Mouse (Mus musculus) forebrain, postnatal 0 days (tissue): ENCODE results near the gene Asphd1. TPM values are rescaled to one million over a fixed set of nuclear protein-coding genes. Genes with fewer than 3 reads are reported as not detected.

Source experiments
- ATAC-seq: fragments of 200-750 bp; cut with Nextera tagmentation; 2 replicates; pipeline ENCODE4 v1.8.0; 2017; ENCODE audit warnings: mild to moderate bottlenecking, moderate library complexity
- DNase-seq: peaks from one replicate; pipeline ENCODE4 v3.0.0-alpha.2; 2015
- H3K27ac ChIP-seq: fragments of 300-500 bp; sonication (generic); 2 replicates; pipeline ENCODE4 v1.5.1; 2014; ENCODE audit warnings: low read depth, mild to moderate bottlenecking, antibody characterized with exemption, low read length, moderate library complexity, mixed read lengths
- H3K27me3 ChIP-seq: fragments of 300-500 bp; sonication (generic); 2 replicates; pipeline ENCODE4 v1.6.1; 2014; ENCODE audit warnings: mild to moderate bottlenecking, low read length, mixed read lengths; ENCODE audit not compliant: insufficient read depth
- H3K36me3 ChIP-seq: fragments of 300-500 bp; sonication (generic); 2 replicates; pipeline ENCODE4 v1.6.1; 2014; ENCODE audit warnings: mild to moderate bottlenecking, moderate library complexity; ENCODE audit not compliant: insufficient read depth
- H3K4me1 ChIP-seq: fragments of 300-500 bp; sonication (generic); 2 replicates; pipeline ENCODE4 v1.6.1; 2014; ENCODE audit warnings: antibody characterized with exemption; ENCODE audit not compliant: insufficient read depth
- H3K4me2 ChIP-seq: fragments of 300-500 bp; sonication (generic); 2 replicates; pipeline ENCODE4 v1.6.1; 2014; ENCODE audit warnings: low read depth, mild to moderate bottlenecking, moderate library complexity
- H3K4me3 ChIP-seq: fragments of 300-500 bp; sonication (generic); 2 replicates; pipeline ENCODE4 v1.5.1; 2014; ENCODE audit warnings: low read depth, low read length, mixed read lengths
- H3K9ac ChIP-seq: fragments of 300-500 bp; sonication (generic); 2 replicates; pipeline ENCODE4 v1.6.1; 2014; ENCODE audit warnings: mild to moderate bottlenecking
- H3K9me3 ChIP-seq: fragments of 300-500 bp; sonication (generic); 2 replicates; pipeline ENCODE4 v1.6.1; 2016; ENCODE audit warnings: low read length
- CTCF ChIP-seq: sonication (generic); IDR thresholded peaks from 2 replicates; pipeline ENCODE4 v1.5.1; 2016; ENCODE audit warnings: antibody characterized with exemption, control low read depth, low read depth
- WGBS: fragments of 180-500 bp; shearing (Covaris S2); extraction: QIAGEN DNeasy Blood & Tissue Kit; methylation state at CpG from one replicate; pipeline ENCODE4 v1.1.7; 2014; 5-methylcytosine and 5-hydroxymethylcytosine counted together
- polyA plus RNA-seq: library from polyadenylated mRNA; unstranded; fragments of >200 nt; fragmentation: Nextera tagmentation; extraction: Ambion mirVana; gene quantifications from 2 replicates; pipeline ENCODE4 v1.2.1, GENCODE M21; 2015
- total RNA-seq: library from RNA; depleted of rRNA; stranded (reverse); fragments of >200 nt; gene quantifications from 2 replicates; pipeline ENCODE4 v1.2.3, GENCODE M21; 2014

The Asphd1 gene
- total and polyA plus RNA-seq, 2 experiments from 2014 or later, result 13.6 to 37.2 TPM

DNA sequence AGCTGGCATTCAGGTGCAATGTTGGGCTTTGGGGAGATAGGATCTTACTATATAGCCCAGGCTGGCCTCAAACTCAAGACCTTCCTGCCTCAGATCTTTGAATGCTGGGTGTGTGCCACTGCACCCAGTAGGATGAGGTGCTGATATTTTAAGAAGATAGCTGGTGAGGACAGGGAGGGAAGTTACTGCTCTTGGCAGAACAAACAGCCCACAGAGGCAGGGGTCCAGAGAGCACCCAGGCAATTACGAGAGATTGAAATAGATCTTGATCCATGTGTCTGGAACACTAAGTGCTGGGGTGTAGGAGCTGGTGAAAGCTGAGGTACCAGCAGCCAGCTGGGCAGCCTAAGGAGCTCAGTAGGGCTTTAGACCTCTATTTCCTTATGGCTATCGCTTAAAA lies 32.2 kb upstream of the Asphd1 start:
- peaks cover 36% of the 10 kb centered on the region for H3K36me3 ChIP-seq
- no peak overlapping the region for H3K4me3 ChIP-seq
- no peak overlapping the region for H3K9ac ChIP-seq
- H3K4me2 ChIP-seq, result no peak overlapping the region
- H3K4me1 ChIP-seq, result 0 out of 2 replicates have a peak, but pooled peaks cover 7% of the 10 kb centered on the region
- H3K27ac ChIP-seq, result no peak overlapping the region
- no peak for DNase-seq
- ATAC-seq, result no peak
- no peaks in the 10 kb centered on the region for H3K27me3 ChIP-seq
- TF ChIP-seq CTCF, result no peak
- H3K9me3 ChIP-seq, result no peaks in the 10 kb centered on the region
- 93% methylated on average over 2 of the region's 2 CpGs for WGBS

DNA sequence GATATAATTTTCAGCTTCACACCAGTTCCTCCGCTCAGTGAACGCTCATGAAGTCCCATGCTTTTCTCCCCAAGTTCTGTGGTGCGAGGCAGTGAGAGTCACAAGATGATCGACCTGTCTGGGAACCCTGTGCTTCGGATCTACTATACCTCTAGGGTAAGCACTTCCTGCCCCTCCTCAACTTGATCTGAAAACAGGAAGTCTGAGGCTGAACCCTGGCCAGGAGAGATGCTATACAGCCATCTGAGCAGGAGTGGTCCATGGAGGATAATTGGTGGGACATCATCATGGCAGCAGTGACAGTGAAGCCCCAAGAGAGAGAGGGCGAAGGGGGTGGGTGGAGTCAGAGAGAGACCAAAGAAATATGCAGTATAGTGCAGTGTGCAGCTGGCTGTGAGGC lies 29.5 kb upstream of the Asphd1 start:
- DNase-seq, result no peak
- Histone ChIP-seq H3K4me2 (no peak overlapping the region), H3K9me3 (no peaks in the 10 kb centered on the region), H3K36me3 (peaks cover 36% of the 10 kb centered on the region), H3K4me3 (no peak overlapping the region), H3K9ac (no peak overlapping the region), H3K27me3 (no peaks in the 10 kb centered on the region), H3K27ac (no peak overlapping the region), H3K4me1 (0 out of 2 replicates have a peak, but pooled peaks cover 4% of the 10 kb centered on the region)
- TF ChIP-seq CTCF, result no peak
- ATAC-seq, result no peak
- WGBS, result 98% methylated on average over 6 of the region's 6 CpGs

DNA sequence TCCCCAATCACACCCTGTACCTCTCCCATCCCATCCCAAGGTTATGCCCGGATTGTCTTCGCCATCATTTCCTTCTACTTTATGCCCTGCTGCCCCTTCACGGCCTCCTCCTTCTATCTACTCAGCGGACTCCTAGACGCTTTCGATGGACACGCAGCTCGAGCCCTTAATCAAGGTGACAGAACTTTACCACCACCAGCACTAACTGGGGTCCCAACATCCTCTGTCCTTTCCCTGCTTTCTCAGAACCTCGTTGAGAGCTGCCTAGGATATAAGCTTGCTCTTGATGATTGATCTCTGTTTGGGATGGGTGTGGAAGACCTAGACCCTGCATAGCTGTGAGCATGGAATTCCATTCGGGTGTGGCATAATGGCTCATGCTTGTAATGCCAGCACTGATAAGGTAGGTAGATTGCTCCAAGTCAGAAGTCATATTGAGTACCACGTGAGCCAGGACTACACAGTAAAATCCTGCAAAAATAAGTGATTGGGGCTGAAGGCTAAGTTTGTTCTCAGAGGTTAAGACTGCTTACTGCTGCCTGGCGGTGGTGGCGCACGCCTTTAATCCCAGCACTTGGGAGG lies 27.6 kb upstream of the Asphd1 start:
- Histone ChIP-seq H3K36me3 (peaks cover 39% of the 10 kb centered on the region), H3K9ac (peak overlapping the region; percentile 99), H3K27me3 (no peaks in the 10 kb centered on the region), H3K27ac (peak overlapping the region; percentile 99), H3K4me2 (peak overlapping the region; percentile 90), H3K4me1 (0 out of 2 replicates have a peak, but pooled peaks cover 4% of the 10 kb centered on the region), H3K4me3 (peak overlapping the region; percentile 95), H3K9me3 (no peaks in the 10 kb centered on the region)
- ATAC-seq (no peak), DNase-seq (peak; percentile 12)
- 28% methylated on average over 14 of the region's 14 CpGs for WGBS
- no peak for TF ChIP-seq CTCF

DNA sequence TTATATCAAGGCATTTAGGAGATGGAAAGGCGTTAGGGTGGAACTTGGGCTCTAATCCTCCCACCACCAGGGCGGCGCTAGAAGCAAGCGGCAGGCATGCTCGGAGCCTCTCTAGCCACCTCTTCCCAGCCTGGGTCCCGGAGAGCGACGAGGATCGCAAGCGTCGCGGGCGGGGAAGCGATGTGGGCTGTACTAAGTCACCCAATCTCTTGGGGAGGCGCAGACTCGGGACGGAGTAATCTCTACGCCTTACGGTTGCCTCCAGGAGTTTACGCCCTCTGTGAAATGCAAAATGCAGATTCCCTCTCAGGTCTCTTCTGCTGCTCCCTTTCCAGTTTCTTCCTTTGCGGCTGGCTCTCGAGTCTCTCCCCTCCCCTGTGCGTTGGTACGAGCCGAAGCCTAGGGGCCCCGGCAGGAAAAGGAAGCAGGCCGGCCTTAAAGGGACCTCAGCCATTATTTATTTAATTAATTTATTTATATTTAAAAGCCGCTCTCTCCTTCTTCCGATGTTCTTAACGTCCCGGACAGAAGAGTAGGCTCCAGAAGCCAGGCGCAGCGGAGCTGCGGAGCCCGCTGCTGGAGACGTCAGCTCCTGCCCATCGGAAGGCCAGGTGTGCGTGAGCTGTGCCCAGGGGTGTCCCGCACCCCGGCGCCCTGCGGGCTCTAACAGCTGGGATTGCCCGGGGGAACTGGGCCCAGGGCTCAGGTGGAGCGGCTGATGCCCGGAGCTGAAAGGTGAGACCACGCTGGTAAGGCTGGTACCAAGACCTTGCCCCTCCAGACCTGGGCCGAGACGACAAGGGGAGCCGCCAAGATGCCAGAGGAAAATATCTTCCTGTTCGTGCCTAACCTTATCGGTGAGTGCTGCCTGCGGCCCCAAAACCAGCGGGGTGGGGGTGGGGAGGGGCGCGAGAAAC lies 26.8 kb upstream of the Asphd1 start, which contains the start of gene Cdiptos:
Gene Cdiptos, minus strand, starts transcription at position 149 of the 917 bp plus-strand sequence.
- 1% methylated on average over 55 of the region's 55 CpGs for WGBS
- Histone ChIP-seq H3K36me3 (peaks cover 34% of the 10 kb centered on the region), H3K4me2 (peak within 1 kb of the TSS; percentile 90), H3K4me1 (0 out of 2 replicates have a peak, but pooled peaks cover 4% of the 10 kb centered on the region), H3K9me3 (no peaks in the 10 kb centered on the region), H3K27ac (peak within 1 kb of the TSS; percentile 99), H3K4me3 (peak within 1 kb of the TSS; percentile 95), H3K27me3 (no peaks in the 10 kb centered on the region), H3K9ac (peak within 1 kb of the TSS; percentile 99)
- ATAC-seq (peak; percentile 98), DNase-seq (peak; percentile 99)
- TF ChIP-seq CTCF, result peak; percentile 99

DNA sequence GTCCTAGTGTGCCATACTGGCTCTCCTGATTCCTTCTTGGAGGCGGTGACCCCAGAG lies 26.3 kb upstream of the Asphd1 start, which contains the start of gene Cdipt:
Gene Cdipt, plus strand, starts transcription at position 22 of the 57 bp plus-strand sequence.
- H3K9me3 ChIP-seq, result no peaks in the 10 kb centered on the region
- DNase-seq, result no peak
- peak within 1 kb of the TSS; percentile 99 for H3K27ac ChIP-seq
- H3K4me1 ChIP-seq, result 0 out of 2 replicates have a peak, but pooled peaks cover 4% of the 10 kb centered on the region
- peak within 1 kb of the TSS; percentile 95 for H3K4me3 ChIP-seq
- TF ChIP-seq CTCF, result no peak
- peaks cover 39% of the 10 kb centered on the region for H3K36me3 ChIP-seq
- H3K9ac ChIP-seq, result peak within 1 kb of the TSS; percentile 99
- peak within 1 kb of the TSS; percentile 90 for H3K4me2 ChIP-seq
- no peaks in the 10 kb centered on the region for H3K27me3 ChIP-seq
- ATAC-seq, result no peak
- WGBS, result 6% methylated on average over 1 of the region's 1 CpGs

DNA sequence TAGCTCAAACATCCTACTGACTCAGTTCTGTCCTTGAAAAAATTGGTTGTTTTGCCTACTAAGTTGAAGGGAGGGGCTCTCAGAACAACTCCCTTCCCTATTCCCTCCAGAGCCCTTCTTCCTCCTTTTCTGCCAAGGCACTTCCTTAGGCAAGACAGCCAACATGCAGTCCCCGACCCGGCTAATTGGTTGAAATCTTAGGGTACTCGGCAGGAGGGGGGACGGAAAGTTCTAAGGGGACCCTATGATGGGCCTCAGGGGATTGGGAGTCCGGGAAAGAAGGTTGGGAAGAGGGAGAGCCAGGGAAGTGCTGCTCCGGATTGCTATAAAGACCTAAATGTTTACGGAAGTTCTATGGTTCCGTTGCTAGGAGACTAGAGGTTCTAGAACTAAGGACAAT lies 26.1 kb upstream of the Asphd1 start:
- TF ChIP-seq CTCF, result no peak
- ATAC-seq, result no peak

DNA sequence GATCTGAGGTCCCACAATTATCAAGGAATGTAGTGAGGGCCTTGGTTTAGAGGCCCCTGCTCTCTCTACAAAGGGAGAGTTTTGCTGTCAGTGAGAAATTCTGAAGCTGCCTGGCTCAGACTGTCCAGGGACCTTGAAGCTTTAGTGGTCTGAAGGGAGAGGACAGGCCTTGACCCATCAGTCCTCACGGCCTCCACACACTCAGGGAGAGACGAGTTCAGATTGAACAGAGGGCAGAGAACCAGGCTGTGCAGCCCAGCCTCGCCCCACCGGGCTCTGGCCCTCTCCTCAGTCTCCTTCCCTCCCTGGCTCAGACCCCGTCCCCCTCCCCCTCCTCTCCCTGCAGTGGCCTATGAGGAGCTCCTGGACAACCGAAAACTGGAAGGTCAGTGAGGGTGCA lies 18.0 kb upstream of the Asphd1 start:
- Histone ChIP-seq H3K9ac (no peak overlapping the region), H3K36me3 (peaks cover 67% of the 10 kb centered on the region), H3K9me3 (no peaks in the 10 kb centered on the region), H3K27ac (no peak overlapping the region), H3K4me2 (no peak overlapping the region), H3K27me3 (no peaks in the 10 kb centered on the region), H3K4me3 (no peak overlapping the region), H3K4me1 (no peaks in the 10 kb centered on the region)
- DNase-seq, result no peak
- TF ChIP-seq CTCF, result no peak
- no peak for ATAC-seq
- WGBS, result 59% methylated on average over 6 of the region's 6 CpGs

More for the DNA sequence above, 26.1 kb upstream of the Asphd1 start:
- Histone ChIP-seq H3K9me3 (no peaks in the 10 kb centered on the region), H3K4me3 (no peak overlapping the region; the same call in 1 of the 2 replicates), H3K27me3 (no peaks in the 10 kb centered on the region), H3K9ac (peak overlapping the region; percentile 99; the same call in 1 of the 2 replicates), H3K4me2 (peak overlapping the region; percentile 90), H3K36me3 (peaks cover 40% of the 10 kb centered on the region), H3K4me1 (0 out of 2 replicates have a peak, but pooled peaks cover 4% of the 10 kb centered on the region), H3K27ac (no peak overlapping the region)
- WGBS, result 11% methylated on average over 8 of the region's 8 CpGs
- no peak for DNase-seq
